Mouse (Mus musculus) myocyte (in vitro differentiated cells): ENCODE measurements around the gene Tmem213. TPM values are rescaled to one million over a fixed set of nuclear protein-coding genes. Genes with fewer than 3 reads are reported as not detected.
A peak's percentile ranks its signal among the peaks of the same experiment; 100 is the strongest.

Experiments
- H3K27me3 ChIP-seq: one replicate; pipeline ENCODE4 v1.6.1; 2011; ENCODE audit not compliant: control insufficient read depth, insufficient read depth, insufficient read length
- H3K36me3 ChIP-seq: one replicate; pipeline ENCODE4 v1.6.1; 2011; ENCODE audit not compliant: control insufficient read depth, insufficient read depth
- H3K4me2 ChIP-seq: one replicate; pipeline ENCODE4 v1.6.1; 2011; ENCODE audit warnings: low read depth, control low read depth
- H3K4me3 ChIP-seq: one replicate; pipeline ENCODE4 v1.5.1; 2011; ENCODE audit warnings: mild to moderate bottlenecking, control low read depth, moderate library complexity
- H3K79me2 ChIP-seq: one replicate; pipeline ENCODE4 v1.6.1; 2011; ENCODE audit not compliant: control insufficient read depth, insufficient read depth
- H3ac ChIP-seq: one replicate; pipeline ENCODE4 v1.6.1; 2011; ENCODE audit not compliant: control insufficient read depth, insufficient read length
- CEBPB ChIP-seq: IDR thresholded peaks from 2 replicates; pipeline ENCODE4 v1.6.1; 2011; ENCODE audit warnings: mild to moderate bottlenecking, moderate library complexity; ENCODE audit not compliant: poor library complexity, insufficient read depth, severe bottlenecking
- E2F4 ChIP-seq: IDR thresholded peaks from one replicate; pipeline ENCODE4 v1.6.1; 2011; ENCODE audit warnings: mild to moderate bottlenecking, control low read depth, moderate library complexity; ENCODE audit not compliant: insufficient read depth
- MAX ChIP-seq: IDR thresholded peaks from one replicate; pipeline ENCODE4 v1.6.1; 2011; ENCODE audit warnings: low read depth, mild to moderate bottlenecking, control low read depth
- MYOD1 ChIP-seq, 3 experiments: IDR thresholded peaks; one replicate each; pipeline ENCODE4 v1.6.1; 2011; ENCODE audit warnings: control low read depth in 2 of 3, low read depth in 2 of 3, mild to moderate bottlenecking in 2 of 3, moderate library complexity in 1 of 3; ENCODE audit not compliant: insufficient read length in 2 of 3, control insufficient read depth in 1 of 3
- MYOG ChIP-seq, 3 experiments: IDR thresholded peaks; one replicate each; pipeline ENCODE4 v1.6.1; 2011; ENCODE audit warnings: control low read depth in 2 of 3, low read depth in 2 of 3, mild to moderate bottlenecking in 2 of 3; ENCODE audit not compliant: insufficient read length in 2 of 3, control insufficient read depth in 1 of 3, insufficient read depth in 1 of 3
- POLR2A ChIP-seq: IDR thresholded peaks from one replicate; pipeline ENCODE4 v1.6.1; 2011; ENCODE audit warnings: low read depth, mild to moderate bottlenecking, control low read depth, moderate library complexity; ENCODE audit not compliant: insufficient read length
- POLR2AphosphoS2 ChIP-seq: IDR thresholded peaks from one replicate; pipeline ENCODE4 v1.6.1; 2011; ENCODE audit warnings: low read depth, control low read depth; ENCODE audit not compliant: insufficient read length
- REST ChIP-seq: IDR thresholded peaks from one replicate; pipeline ENCODE4 v1.6.1; 2011; ENCODE audit warnings: mild to moderate bottlenecking, control low read depth, moderate library complexity; ENCODE audit not compliant: insufficient read depth, insufficient read length
- SRF ChIP-seq: IDR thresholded peaks from one replicate; pipeline ENCODE4 v1.6.1; 2011; ENCODE audit warnings: low read depth; ENCODE audit not compliant: control insufficient read depth, insufficient read length
- TCF12 ChIP-seq: IDR thresholded peaks from one replicate; pipeline ENCODE4 v1.6.1; 2011; ENCODE audit warnings: mild to moderate bottlenecking, control low read depth; ENCODE audit not compliant: poor library complexity, insufficient read depth, severe bottlenecking
- TCF3 ChIP-seq: IDR thresholded peaks from one replicate; pipeline ENCODE4 v1.6.1; 2011; ENCODE audit warnings: low read depth, control low read depth; ENCODE audit not compliant: insufficient read length
- USF1 ChIP-seq: IDR thresholded peaks from one replicate; pipeline ENCODE4 v1.6.1; 2011; ENCODE audit warnings: low read depth, mild to moderate bottlenecking, control low read depth, moderate library complexity
- polyA plus RNA-seq: library from polyadenylated mRNA; unstranded; fragments of >200 nt; fragmentation: generic; extraction: Trizol; gene quantifications from one replicate; pipeline ENCODE4 v1.2.1, GENCODE M21; 2012; ENCODE audit warnings: missing spikeins

Tmem213 gene
- polyA plus RNA-seq, 1 experiment = not detected

GRCm38 (mm10) chr6:38125462-38125861, 16.4 kb downstream of the Tmem213 start:
- Histone ChIP-seq H3ac (no peak overlapping the region), H3K79me2 (no peaks in the 10 kb centered on the region), H3K4me3 (no peak overlapping the region), H3K36me3 (no peaks in the 10 kb centered on the region), H3K4me2 (no peak overlapping the region), H3K27me3 (no peaks in the 10 kb centered on the region)
- TF ChIP-seq TCF3 (no peak), REST (no peak), TCF12 (no peak), E2F4 (no peak), MYOG (IDR thresholded peaks at IDR 0.05; ENCODE audit: control insufficient read depth in 1 of 3, insufficient read depth in 1 of 3, insufficient read length in 2 of 3, low read depth in 2 of 3) (no peak), MYOD1 (IDR thresholded peaks at IDR 0.05; ENCODE audit: control insufficient read depth in 1 of 3, insufficient read length in 2 of 3, low read depth in 2 of 3) (no peak), MAX (no peak), SRF (no peak), USF1 (no peak), CEBPB (no peak), POLR2AphosphoS2 (no peak), POLR2A (no peak)

DNA sequence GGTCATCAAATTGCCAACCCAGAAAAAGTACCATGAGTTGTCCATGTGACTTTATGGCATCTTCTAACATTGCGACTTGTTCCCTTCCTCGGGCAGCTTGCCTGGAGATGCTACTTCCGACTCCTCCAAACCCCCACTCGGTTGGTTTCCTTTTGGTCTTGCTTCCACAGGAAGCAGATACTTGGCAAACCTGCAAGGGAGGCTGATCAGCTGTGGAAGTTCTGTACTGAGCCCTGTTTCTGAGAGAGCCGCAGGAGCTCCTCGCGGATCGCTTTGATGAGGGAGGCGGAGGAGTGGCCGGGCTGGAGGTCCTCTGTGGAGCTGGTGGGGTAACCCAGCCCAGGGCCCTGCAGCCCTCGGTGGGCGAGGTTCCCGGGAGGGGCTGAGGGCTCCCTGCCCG, 19.1 kb downstream of the Tmem213 start:
- Histone ChIP-seq H3K27me3 (no peaks in the 10 kb centered on the region), H3K4me2 (no peak overlapping the region), H3K4me3 (no peak overlapping the region), H3ac (no peak overlapping the region), H3K36me3 (no peaks in the 10 kb centered on the region), H3K79me2 (no peaks in the 10 kb centered on the region)
- TF ChIP-seq USF1 (no peak), POLR2AphosphoS2 (no peak), MAX (no peak), SRF (no peak), E2F4 (no peak), MYOG (IDR thresholded peaks at IDR 0.05; ENCODE audit: control insufficient read depth in 1 of 3, insufficient read depth in 1 of 3, insufficient read length in 2 of 3, low read depth in 2 of 3) (no peak), POLR2A (no peak), TCF12 (no peak), REST (no peak), TCF3 (no peak), CEBPB (no peak), MYOD1 (IDR thresholded peaks at IDR 0.05; ENCODE audit: control insufficient read depth in 1 of 3, insufficient read length in 2 of 3, low read depth in 2 of 3) (no peak)

- H3K4me3 ChIP-seq = no peak overlapping the region
- no peak overlapping the region for H3ac ChIP-seq
- no peak for TF ChIP-seq CEBPB
- TF ChIP-seq TCF12 = no peak
- TF ChIP-seq USF1 = no peak
- TF ChIP-seq MAX = no peak
- TF ChIP-seq TCF3 = no peak
- no peak for TF ChIP-seq MYOD1 (IDR thresholded peaks at IDR 0.05; ENCODE audit: control insufficient read depth in 1 of 3, insufficient read length in 2 of 3, low read depth in 2 of 3)
- TF ChIP-seq REST = no peak
- TF ChIP-seq MYOG (IDR thresholded peaks at IDR 0.05; ENCODE audit: control insufficient read depth in 1 of 3, insufficient read depth in 1 of 3, insufficient read length in 2 of 3, low read depth in 2 of 3) = no peak
- no peak for TF ChIP-seq POLR2AphosphoS2
- TF ChIP-seq E2F4 = no peak
- no peak for TF ChIP-seq SRF
- no peak for TF ChIP-seq POLR2A
- H3K36me3 ChIP-seq = no peaks in the 10 kb centered on the region
- H3K4me2 ChIP-seq = no peak overlapping the region
- H3K27me3 ChIP-seq = no peaks in the 10 kb centered on the region
- no peaks in the 10 kb centered on the region for H3K79me2 ChIP-seq
These were observed 20.8 kb downstream of the Tmem213 start for GRCm38 (mm10) chr6:38129883-38130282.

GRCm38 (mm10) chr6:38131801-38132231, 22.8 kb downstream of the Tmem213 start:
- no peak overlapping the region for H3ac ChIP-seq
- H3K4me2 ChIP-seq = no peak overlapping the region
- no peak for TF ChIP-seq CEBPB
- TF ChIP-seq POLR2A = no peak
- no peak for TF ChIP-seq POLR2AphosphoS2
- TF ChIP-seq USF1 = no peak
- no peak for TF ChIP-seq SRF
- TF ChIP-seq E2F4 = no peak
- no peak for TF ChIP-seq REST
- no peak for TF ChIP-seq MAX
- TF ChIP-seq MYOD1 (IDR thresholded peaks at IDR 0.05; ENCODE audit: control insufficient read depth in 1 of 3, insufficient read length in 2 of 3, low read depth in 2 of 3) = no peak
- TF ChIP-seq TCF12 = no peak
- TF ChIP-seq TCF3 = no peak
- no peak for TF ChIP-seq MYOG (IDR thresholded peaks at IDR 0.05; ENCODE audit: control insufficient read depth in 1 of 3, insufficient read depth in 1 of 3, insufficient read length in 2 of 3, low read depth in 2 of 3)
- no peak overlapping the region for H3K4me3 ChIP-seq
- no peaks in the 10 kb centered on the region for H3K79me2 ChIP-seq
- no peaks in the 10 kb centered on the region for H3K36me3 ChIP-seq
- no peaks in the 10 kb centered on the region for H3K27me3 ChIP-seq

GRCm38 (mm10) chr6:38134806-38135559, 25.9 kb downstream of the Tmem213 start:
- Histone ChIP-seq H3K4me3 (no peak overlapping the region), H3K4me2 (peak overlapping the region; percentile 50), H3K36me3 (no peaks in the 10 kb centered on the region), H3K79me2 (no peaks in the 10 kb centered on the region), H3K27me3 (no peaks in the 10 kb centered on the region), H3ac (no peak overlapping the region)
- TF ChIP-seq TCF3 (no peak), USF1 (no peak), E2F4 (no peak), MYOG (IDR thresholded peaks at IDR 0.05; ENCODE audit: control insufficient read depth in 1 of 3, insufficient read depth in 1 of 3, insufficient read length in 2 of 3, low read depth in 2 of 3) (no peak), SRF (no peak), CEBPB (no peak), REST (no peak), POLR2AphosphoS2 (no peak), POLR2A (no peak), MYOD1 (IDR thresholded peaks at IDR 0.05; ENCODE audit: control insufficient read depth in 1 of 3, insufficient read length in 2 of 3, low read depth in 2 of 3) (no peak)
